Mouse (Mus musculus) kidney, postnatal 0 days (tissue): ENCODE measurements around the gene Ambra1. TPM values are rescaled to one million over a fixed set of nuclear protein-coding genes. Genes with fewer than 3 reads are reported as not detected.
A peak's percentile ranks its signal among the peaks of the same experiment; 100 is the strongest.

Experiments
- ATAC-seq: fragments of 200-750 bp; cut with Nextera tagmentation; replicated peaks from 2 replicates; pipeline ENCODE4 v1.8.0; 2017; ENCODE audit warnings: low read depth, moderate number of reproducible peaks, moderate TSS enrichment, moderate library complexity; ENCODE audit not compliant: low FRiP score
- DNase-seq: peaks from one replicate; pipeline ENCODE4 v3.0.0-alpha.2; 2016; ENCODE audit warnings: low spot score
- H3K27ac ChIP-seq: fragments of 300-500 bp; sonication (generic); 2 replicates; pipeline ENCODE4 v1.5.1; 2014; ENCODE audit warnings: mild to moderate bottlenecking
- H3K27me3 ChIP-seq: fragments of 300-500 bp; sonication (generic); 2 replicates; pipeline ENCODE4 v1.6.1; 2014; ENCODE audit warnings: low read length, mixed read lengths; ENCODE audit not compliant: insufficient read depth
- H3K36me3 ChIP-seq: fragments of 300-500 bp; sonication (generic); 2 replicates; pipeline ENCODE4 v1.6.1; 2014; ENCODE audit warnings: low read length, mixed read lengths; ENCODE audit not compliant: insufficient read depth
- H3K4me1 ChIP-seq: fragments of 300-500 bp; sonication (generic); replicated peaks from 2 replicates; pipeline ENCODE4 v1.6.1; 2014; ENCODE audit warnings: antibody characterized with exemption, low read length, mixed read lengths; ENCODE audit not compliant: insufficient read depth
- H3K4me2 ChIP-seq: fragments of 300-500 bp; sonication (generic); 2 replicates; pipeline ENCODE4 v1.6.1; 2014; ENCODE audit warnings: mild to moderate bottlenecking, low read length, moderate library complexity, mixed read lengths
- H3K4me3 ChIP-seq: fragments of 300-500 bp; sonication (generic); replicated peaks from 2 replicates; pipeline ENCODE4 v1.5.1; 2014; ENCODE audit warnings: low read depth, low read length
- H3K9ac ChIP-seq: fragments of 300-500 bp; sonication (generic); 2 replicates; pipeline ENCODE4 v1.6.1; 2014; ENCODE audit warnings: low read depth, low read length
- H3K9me3 ChIP-seq: fragments of 300-500 bp; sonication (generic); replicated peaks from 2 replicates; pipeline ENCODE4 v1.6.1; 2016; ENCODE audit warnings: low read length, inconsistent platforms, mixed read lengths
- CTCF ChIP-seq: IDR thresholded peaks from 2 replicates; pipeline ENCODE4 v1.5.1; 2016; ENCODE audit warnings: antibody characterized with exemption, low read depth, mild to moderate bottlenecking, moderate library complexity
- WGBS: fragments of 180-500 bp; shearing (Covaris S2); extraction: QIAGEN DNeasy Blood & Tissue Kit; methylation state at CpG from one replicate; pipeline ENCODE4 v1.1.7; 2014; 5-methylcytosine and 5-hydroxymethylcytosine counted together
- polyA plus RNA-seq: library from polyadenylated mRNA; unstranded; fragments of >200 nt; fragmentation: Nextera tagmentation; extraction: Ambion mirVana; gene quantifications from 2 replicates; pipeline ENCODE4 v1.2.1, GENCODE M21; 2015

Gene Ambra1
- polyA plus RNA-seq, 1 experiment from 2014 or later: 10.4 TPM

DNA sequence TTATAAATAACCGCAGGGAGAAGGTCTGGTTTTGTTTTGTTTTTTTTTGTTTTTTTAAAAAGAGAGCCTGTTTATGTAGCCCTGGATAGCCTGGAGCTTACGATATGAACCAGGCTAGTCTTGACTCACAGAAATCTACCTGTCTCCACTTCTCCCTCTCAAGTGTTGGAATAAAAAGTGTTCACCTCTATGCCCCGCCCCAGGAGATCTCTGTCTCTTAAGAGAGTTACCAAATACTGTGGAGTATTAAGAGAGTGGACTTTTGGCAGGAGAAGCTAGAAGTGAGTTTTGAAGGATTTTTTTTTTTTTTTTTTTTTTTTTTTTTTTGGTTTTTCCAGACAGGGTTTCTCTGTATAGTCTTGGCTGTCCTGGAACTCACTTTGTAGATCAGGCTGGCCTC lies 65.2 kb downstream of the Ambra1 start:
- no peak for ATAC-seq
- no peaks in the 10 kb centered on the region for H3K36me3 ChIP-seq
- no peak overlapping the region for H3K9ac ChIP-seq
- DNase-seq: no peak
- H3K4me1 ChIP-seq: no peaks in the 10 kb centered on the region
- WGBS: 71% methylated on average over 3 of the region's 3 CpGs
- no peak overlapping the region for H3K27ac ChIP-seq
- H3K4me3 ChIP-seq: no peak overlapping the region
- no peak overlapping the region for H3K4me2 ChIP-seq
- no peaks in the 10 kb centered on the region for H3K27me3 ChIP-seq
- H3K9me3 ChIP-seq: no peaks in the 10 kb centered on the region
- no peak for TF ChIP-seq CTCF

DNA sequence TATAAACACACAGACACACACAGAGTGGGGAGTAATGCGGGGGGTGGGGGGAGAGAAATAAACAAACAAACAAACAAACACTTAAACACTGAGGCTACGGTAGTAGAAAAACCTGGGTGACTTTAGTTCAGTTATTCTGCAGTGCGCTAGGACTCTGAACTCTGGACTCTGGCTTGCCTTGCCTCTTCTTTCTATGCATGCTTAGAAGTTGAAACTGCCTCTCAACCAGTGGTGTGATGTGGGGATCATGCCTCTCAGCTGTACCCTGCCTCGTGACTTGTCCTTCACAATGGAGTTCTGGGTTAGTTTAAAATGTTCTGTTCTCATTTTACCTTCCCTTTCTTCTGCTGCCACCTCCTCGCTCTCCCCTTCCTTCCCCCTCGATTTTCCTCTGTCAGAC lies 81.5 kb downstream of the Ambra1 start:
- Histone ChIP-seq H3K4me2 (no peak overlapping the region), H3K27me3 (no peaks in the 10 kb centered on the region), H3K9me3 (no peaks in the 10 kb centered on the region), H3K9ac (no peak overlapping the region), H3K4me3 (no peak overlapping the region), H3K36me3 (peaks cover 5% of the 10 kb centered on the region), H3K27ac (no peak overlapping the region), H3K4me1 (no peaks in the 10 kb centered on the region)
- TF ChIP-seq CTCF: no peak
- ATAC-seq: no peak
- no peak for DNase-seq
- WGBS: 92% methylated on average over 6 of the region's 6 CpGs

DNA sequence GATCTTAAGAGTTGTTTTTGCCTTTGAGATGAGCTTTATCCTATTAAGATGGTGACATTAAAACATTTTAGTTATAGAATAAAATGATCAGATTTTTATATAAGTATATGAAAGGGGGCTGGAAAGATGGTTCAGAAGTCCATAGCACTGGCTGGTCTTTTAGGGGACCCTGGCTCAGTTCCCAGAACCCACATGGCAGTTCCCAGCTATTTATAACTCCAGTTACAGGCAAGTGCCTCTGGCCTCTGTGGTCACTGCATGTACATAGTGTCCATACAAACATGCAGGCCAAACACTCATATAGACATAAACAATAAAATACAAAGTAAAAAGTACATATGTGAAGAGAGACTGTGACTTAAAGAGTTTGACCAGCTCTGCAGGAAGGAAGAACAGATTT lies 86.8 kb downstream of the Ambra1 start:
- Histone ChIP-seq H3K27ac (no peak overlapping the region), H3K9ac (no peak overlapping the region), H3K36me3 (peaks cover 2% of the 10 kb centered on the region), H3K4me2 (no peak overlapping the region), H3K9me3 (no peaks in the 10 kb centered on the region), H3K4me3 (no peak overlapping the region), H3K4me1 (no peaks in the 10 kb centered on the region), H3K27me3 (no peaks in the 10 kb centered on the region)
- ATAC-seq: no peak
- TF ChIP-seq CTCF: no peak
- no peak for DNase-seq

DNA sequence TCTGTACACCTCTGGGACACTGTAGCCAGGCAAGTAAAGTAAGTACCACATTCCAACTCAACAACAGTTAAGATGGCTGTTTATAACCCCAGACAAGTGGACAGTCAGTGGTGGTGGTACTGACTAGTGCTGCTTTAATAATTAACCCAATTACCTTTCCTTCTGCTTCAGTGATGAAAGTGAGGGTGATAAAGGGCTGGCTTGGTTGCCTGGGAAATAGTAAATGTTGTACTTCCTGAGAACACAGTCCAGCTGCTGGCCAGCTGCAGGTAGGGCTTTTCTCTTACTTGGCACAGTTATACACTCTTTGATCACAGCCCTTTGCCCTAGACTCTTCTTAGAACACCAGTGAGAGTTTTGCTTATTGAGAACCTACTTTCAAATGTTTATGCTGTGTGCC lies 102.3 kb downstream of the Ambra1 start:
- no peak overlapping the region for H3K4me2 ChIP-seq
- no peaks in the 10 kb centered on the region for H3K36me3 ChIP-seq
- H3K27me3 ChIP-seq: no peaks in the 10 kb centered on the region
- DNase-seq (peak; percentile 59), ATAC-seq (peak; percentile 65)
- no peak overlapping the region for H3K4me3 ChIP-seq
- no peak for TF ChIP-seq CTCF
- no peak overlapping the region for H3K9ac ChIP-seq
- no peaks in the 10 kb centered on the region for H3K9me3 ChIP-seq
- H3K4me1 ChIP-seq: no peaks in the 10 kb centered on the region
- no peak overlapping the region for H3K27ac ChIP-seq

DNA sequence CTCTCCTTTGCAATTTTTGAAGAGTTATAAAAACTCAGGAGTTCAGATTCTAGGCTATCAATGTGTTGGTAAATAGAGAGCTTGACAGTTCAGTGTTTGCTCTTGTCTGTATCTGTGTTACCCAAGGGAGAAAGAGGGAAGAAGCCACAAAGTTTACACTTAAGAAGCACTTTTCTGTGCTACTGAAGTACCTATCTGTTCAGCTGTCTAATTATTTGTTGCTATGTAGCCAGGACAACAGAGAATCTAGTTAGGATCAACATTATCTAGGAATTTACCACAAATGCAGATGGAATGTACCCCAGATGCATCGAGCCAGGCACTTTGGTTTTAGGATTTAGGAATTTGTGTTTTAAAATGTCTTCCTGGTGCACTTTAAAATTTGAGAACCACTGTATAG lies 104.3 kb downstream of the Ambra1 start:
- no peak overlapping the region for H3K27ac ChIP-seq
- no peaks in the 10 kb centered on the region for H3K36me3 ChIP-seq
- DNase-seq (no peak), ATAC-seq (no peak)
- no peaks in the 10 kb centered on the region for H3K27me3 ChIP-seq
- TF ChIP-seq CTCF: no peak
- 75% methylated on average over 1 of the region's 1 CpGs for WGBS
- no peak overlapping the region for H3K4me3 ChIP-seq
- H3K9ac ChIP-seq: no peak overlapping the region
- H3K4me2 ChIP-seq: no peak overlapping the region
- no peaks in the 10 kb centered on the region for H3K4me1 ChIP-seq
- no peaks in the 10 kb centered on the region for H3K9me3 ChIP-seq

DNA sequence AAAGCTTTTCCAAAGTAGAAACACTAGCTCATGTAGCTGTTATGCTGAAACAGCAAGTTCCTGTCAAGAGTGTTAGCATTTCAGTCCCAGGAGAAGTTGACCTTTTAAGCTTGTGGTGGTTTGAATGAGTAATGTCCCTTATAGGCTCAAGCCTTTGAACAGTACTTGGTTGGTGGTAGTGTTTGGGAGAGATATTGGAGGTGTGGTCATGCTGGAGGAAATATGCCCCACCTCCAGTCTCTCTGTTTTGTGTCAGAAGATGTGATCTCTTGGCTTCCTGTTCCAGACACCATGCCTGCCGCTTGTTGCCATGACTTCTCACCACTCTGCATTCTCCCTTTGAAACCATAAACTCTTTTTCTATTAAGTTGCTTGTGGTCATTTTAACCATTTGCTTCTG lies 105.1 kb downstream of the Ambra1 start:
- TF ChIP-seq CTCF: no peak

DNA sequence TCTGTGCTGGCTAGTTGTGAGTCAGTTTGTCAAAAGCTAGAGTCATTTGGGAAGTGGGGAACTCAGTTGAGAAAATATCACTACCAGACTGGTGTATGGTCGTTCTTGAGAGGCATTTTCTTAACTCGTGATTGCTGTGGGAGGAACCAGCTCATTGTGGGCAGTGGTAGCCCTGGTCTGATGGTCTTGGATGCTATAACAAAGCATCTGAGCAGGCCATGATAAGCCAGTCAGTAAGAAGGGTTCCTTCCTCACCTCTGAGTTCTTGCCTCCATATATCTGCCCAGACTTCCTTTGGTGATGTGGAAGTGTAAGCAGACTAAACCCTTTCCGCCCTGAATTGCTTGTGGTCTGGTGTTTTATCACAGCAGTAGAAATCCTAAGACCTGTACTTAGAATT lies 105.7 kb downstream of the Ambra1 start:
- H3K9ac ChIP-seq: no peak overlapping the region
- WGBS: 81% methylated on average over 3 of the region's 3 CpGs
- ATAC-seq: no peak
- DNase-seq: no peak
- H3K27me3 ChIP-seq: no peaks in the 10 kb centered on the region
- no peaks in the 10 kb centered on the region for H3K4me1 ChIP-seq
- no peak overlapping the region for H3K4me2 ChIP-seq
- no peak overlapping the region for H3K4me3 ChIP-seq
- H3K9me3 ChIP-seq: no peaks in the 10 kb centered on the region
- no peak for TF ChIP-seq CTCF
- H3K27ac ChIP-seq: no peak overlapping the region
- H3K36me3 ChIP-seq: no peaks in the 10 kb centered on the region

More for the DNA sequence above, 105.1 kb downstream of the Ambra1 start:
- DNase-seq (no peak), ATAC-seq (no peak)
- no peaks in the 10 kb centered on the region for H3K9me3 ChIP-seq
- no peak overlapping the region for H3K27ac ChIP-seq
- H3K4me3 ChIP-seq: no peak overlapping the region
- no peak overlapping the region for H3K9ac ChIP-seq
- no peak overlapping the region for H3K4me2 ChIP-seq
- no peaks in the 10 kb centered on the region for H3K27me3 ChIP-seq
- WGBS: 42% methylated on average over 1 of the region's 1 CpGs
- no peaks in the 10 kb centered on the region for H3K36me3 ChIP-seq
- H3K4me1 ChIP-seq: no peaks in the 10 kb centered on the region
